Mouse (Mus musculus) heart, embryonic 13.5 days (tissue): ENCODE measurements around the gene Inha. TPM values are rescaled to one million over a fixed set of nuclear protein-coding genes. Genes with fewer than 3 reads are reported as not detected.

Experiments
- ATAC-seq: fragments of 200-750 bp; cut with Nextera tagmentation; 2 replicates; pipeline ENCODE4 v1.8.0; 2017; ENCODE audit warnings: moderate TSS enrichment; ENCODE audit not compliant: insufficient number of reproducible peaks, low FRiP score, low TSS enrichment; ENCODE audit errors: extremely low read depth
- H3K27ac ChIP-seq: fragments of 300-500 bp; sonication (generic); replicated peaks from 2 replicates; pipeline ENCODE4 v1.5.1; 2015; ENCODE audit warnings: moderate library complexity, mild to moderate bottlenecking, inconsistent platforms
- H3K27me3 ChIP-seq: fragments of 300-500 bp; sonication (generic); replicated peaks from 2 replicates; pipeline ENCODE4 v1.6.1; 2015; ENCODE audit warnings: mild to moderate bottlenecking, inconsistent platforms
- H3K36me3 ChIP-seq: fragments of 300-500 bp; sonication (generic); 2 replicates; pipeline ENCODE4 v1.6.1; 2015; ENCODE audit warnings: mild to moderate bottlenecking, inconsistent platforms
- H3K4me1 ChIP-seq: fragments of 300-500 bp; sonication (generic); 2 replicates; pipeline ENCODE4 v1.6.1; 2015; ENCODE audit warnings: inconsistent platforms
- H3K4me2 ChIP-seq: fragments of 300-500 bp; sonication (generic); 2 replicates; pipeline ENCODE4 v1.6.1; 2015; ENCODE audit warnings: inconsistent platforms, mild to moderate bottlenecking, moderate library complexity
- H3K4me3 ChIP-seq: fragments of 300-500 bp; sonication (generic); 2 replicates; pipeline ENCODE4 v1.5.1; 2015; ENCODE audit warnings: moderate library complexity, mild to moderate bottlenecking, inconsistent platforms
- H3K9ac ChIP-seq: fragments of 300-500 bp; sonication (generic); 2 replicates; pipeline ENCODE4 v1.6.1; 2015; ENCODE audit warnings: inconsistent platforms, mild to moderate bottlenecking, moderate library complexity
- H3K9me3 ChIP-seq: fragments of 300-500 bp; sonication (generic); 2 replicates; pipeline ENCODE4 v1.6.1; 2016; ENCODE audit warnings: inconsistent platforms
- WGBS: fragments of 180-500 bp; shearing (Covaris S2); methylation state at CpG from one replicate; pipeline ENCODE4 v1.1.7; 2015; ENCODE audit warnings: mixed read lengths; 5-methylcytosine and 5-hydroxymethylcytosine counted together
- polyA plus RNA-seq: library from polyadenylated mRNA; unstranded; fragments of >200 nt; fragmentation: Nextera tagmentation; extraction: Ambion mirVana; gene quantifications from 2 replicates; pipeline ENCODE4 v1.2.1, GENCODE M21; 2015

Inha gene
- polyA plus RNA-seq, 1 experiment from 2014 or later, result 6.0 TPM

- Histone ChIP-seq H3K36me3 (peaks cover 44% of the 10 kb centered on the region), H3K27ac (no peak overlapping the region), H3K9me3 (no peaks in the 10 kb centered on the region), H3K4me3 (peak overlapping the region; percentile 69), H3K27me3 (peaks cover 71% of the 10 kb centered on the region), H3K9ac (peak overlapping the region; percentile 81; the same call in 1 of the 2 replicates), H3K4me1 (peaks cover 24% of the 10 kb centered on the region), H3K4me2 (peak overlapping the region; percentile 73)
- 12% methylated on average over 35 of the region's 35 CpGs for WGBS
- no peak for ATAC-seq
These were observed 29.5 kb upstream of the Inha start for GRCm38 (mm10) chr1:75477264-75477965.

- 39% methylated on average over 3 of the region's 3 CpGs for WGBS
- Histone ChIP-seq H3K9me3 (no peaks in the 10 kb centered on the region), H3K27me3 (peaks cover 71% of the 10 kb centered on the region), H3K4me3 (peak overlapping the region; percentile 69), H3K4me1 (peaks cover 24% of the 10 kb centered on the region), H3K36me3 (peaks cover 42% of the 10 kb centered on the region), H3K27ac (peak overlapping the region; percentile 81; the same call in 1 of the 2 replicates), H3K4me2 (peak overlapping the region; percentile 73), H3K9ac (peak overlapping the region; percentile 81)
- ATAC-seq, result no peak
These were observed 28.9 kb upstream of the Inha start for GRCm38 (mm10) chr1:75477966-75478290.

DNA sequence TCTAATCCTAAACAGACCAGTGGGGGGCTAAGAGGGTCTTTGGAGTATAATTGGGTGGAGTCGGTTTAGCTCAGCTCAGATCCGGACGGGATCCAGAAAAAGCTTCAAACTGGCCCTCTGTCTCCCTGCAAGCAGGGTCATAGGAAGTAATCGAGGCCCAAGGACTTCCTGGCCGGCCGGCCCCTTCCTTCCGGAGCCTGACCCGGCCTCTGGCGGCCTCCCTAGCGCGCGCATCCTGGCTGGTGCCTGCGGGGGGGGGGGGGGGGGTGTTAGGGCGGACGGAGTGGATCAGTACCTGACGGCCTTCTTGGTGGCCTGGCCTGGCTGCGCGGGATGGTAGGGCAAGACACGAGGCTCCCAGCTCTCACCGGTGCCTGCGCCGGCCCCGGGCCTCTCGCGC, 28.4 kb upstream of the Inha start:
- under 1% methylated on average over 25 of the region's 25 CpGs for WGBS
- ATAC-seq, result no peak; the same call in 1 of the 2 replicates

GRCm38 (mm10) chr1:75478916-75479634, 27.8 kb upstream of the Inha start, which contains the start of the genes Chpf and Tmem198:
Gene Chpf, minus strand, starts transcription at chr1:75479307.
Gene Tmem198, plus strand, starts transcription at chr1:75479532.
- Histone ChIP-seq H3K4me3 (peak within 1 kb of the TSS; percentile 69), H3K9ac (peak within 1 kb of the TSS; percentile 81), H3K4me2 (peak within 1 kb of the TSS; percentile 73), H3K36me3 (peaks cover 30% of the 10 kb centered on the region), H3K4me1 (peaks cover 24% of the 10 kb centered on the region), H3K27me3 (peaks cover 71% of the 10 kb centered on the region), H3K27ac (peak within 1 kb of the TSS; percentile 81), H3K9me3 (no peaks in the 10 kb centered on the region)
- WGBS, result under 1% methylated on average over 69 of the region's 76 CpGs
- peak; percentile 87 for ATAC-seq

More for the DNA sequence above, 28.4 kb upstream of the Inha start:
- Histone ChIP-seq H3K36me3 (peaks cover 36% of the 10 kb centered on the region), H3K27me3 (peaks cover 71% of the 10 kb centered on the region), H3K4me1 (peaks cover 24% of the 10 kb centered on the region), H3K4me3 (peak overlapping the region; percentile 69), H3K27ac (peak overlapping the region; percentile 81), H3K4me2 (peak overlapping the region; percentile 73), H3K9me3 (no peaks in the 10 kb centered on the region), H3K9ac (peak overlapping the region; percentile 81)

- no peak for ATAC-seq
- peak overlapping the region; percentile 73 for H3K4me2 ChIP-seq
- H3K36me3 ChIP-seq, result peaks cover 25% of the 10 kb centered on the region
- H3K4me1 ChIP-seq, result peaks cover 24% of the 10 kb centered on the region
- H3K9me3 ChIP-seq, result no peaks in the 10 kb centered on the region
- peaks cover 71% of the 10 kb centered on the region for H3K27me3 ChIP-seq
- H3K4me3 ChIP-seq, result peak overlapping the region; percentile 69
- 1% methylated on average over 24 of the region's 24 CpGs for WGBS
- H3K9ac ChIP-seq, result 0 out of 2 replicates have a peak overlapping the region, but pooled peaks have one; percentile 16
- no peak overlapping the region for H3K27ac ChIP-seq
These were observed 27.3 kb upstream of the Inha start for GRCm38 (mm10) chr1:75479635-75479989.

DNA sequence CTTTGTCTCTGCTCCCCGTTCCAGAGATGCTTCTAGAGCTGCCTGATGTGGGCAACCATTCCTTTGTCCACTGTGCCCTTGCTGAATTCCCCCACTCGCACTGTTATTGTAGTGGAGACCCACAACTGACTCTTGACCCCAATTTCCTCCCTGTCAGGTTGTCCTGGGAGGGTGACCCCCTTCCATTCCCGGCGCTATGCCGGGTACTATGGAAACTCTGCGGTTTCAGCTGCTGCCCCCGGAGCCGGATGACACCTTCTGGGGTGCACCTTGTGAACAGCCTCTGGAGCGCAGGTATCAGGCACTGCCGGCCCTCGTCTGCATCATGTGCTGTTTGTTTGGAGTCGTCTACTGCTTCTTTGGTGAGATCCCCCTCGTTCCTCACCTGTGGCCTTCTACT, 26.8 kb upstream of the Inha start:
- H3K4me1 ChIP-seq, result peaks cover 24% of the 10 kb centered on the region
- no peak overlapping the region for H3K27ac ChIP-seq
- peak overlapping the region; percentile 69 for H3K4me3 ChIP-seq
- H3K9ac ChIP-seq, result no peak overlapping the region
- H3K4me2 ChIP-seq, result peak overlapping the region; percentile 73
- no peaks in the 10 kb centered on the region for H3K9me3 ChIP-seq
- WGBS, result 25% methylated on average over 13 of the region's 13 CpGs
- ATAC-seq, result no peak
- H3K36me3 ChIP-seq, result peaks cover 23% of the 10 kb centered on the region
- peaks cover 71% of the 10 kb centered on the region for H3K27me3 ChIP-seq

- Histone ChIP-seq H3K27ac (no peak overlapping the region), H3K4me3 (no peak overlapping the region), H3K9ac (no peak overlapping the region), H3K4me1 (peaks cover 24% of the 10 kb centered on the region), H3K9me3 (no peaks in the 10 kb centered on the region), H3K36me3 (peaks cover 23% of the 10 kb centered on the region), H3K27me3 (peaks cover 71% of the 10 kb centered on the region), H3K4me2 (no peak overlapping the region)
- 76% methylated on average over 7 of the region's 7 CpGs for WGBS
- no peak for ATAC-seq
These were observed 26.1 kb upstream of the Inha start for GRCm38 (mm10) chr1:75480735-75481134.

GRCm38 (mm10) chr1:75486561-75486960, 20.3 kb upstream of the Inha start:
- Histone ChIP-seq H3K36me3 (peaks cover 55% of the 10 kb centered on the region), H3K27me3 (peaks cover 83% of the 10 kb centered on the region), H3K4me1 (peaks cover 21% of the 10 kb centered on the region), H3K9me3 (no peaks in the 10 kb centered on the region), H3K9ac (no peak overlapping the region), H3K27ac (no peak overlapping the region), H3K4me2 (peak overlapping the region; percentile 71; the same call in 1 of the 2 replicates), H3K4me3 (0 out of 2 replicates have a peak overlapping the region, but pooled peaks have one; percentile 52)
- no peak for ATAC-seq
- 23% methylated on average over 24 of the region's 24 CpGs for WGBS

- no peaks in the 10 kb centered on the region for H3K9me3 ChIP-seq
- peaks cover 21% of the 10 kb centered on the region for H3K4me1 ChIP-seq
- peak overlapping the region; percentile 52 for H3K4me3 ChIP-seq
- peaks cover 60% of the 10 kb centered on the region for H3K36me3 ChIP-seq
- WGBS, result 13% methylated on average over 13 of the region's 13 CpGs
- H3K9ac ChIP-seq, result no peak overlapping the region
- no peak overlapping the region for H3K27ac ChIP-seq
- H3K4me2 ChIP-seq, result peak overlapping the region; percentile 71
- no peak for ATAC-seq
- peaks cover 78% of the 10 kb centered on the region for H3K27me3 ChIP-seq
These were observed 19.9 kb upstream of the Inha start for GRCm38 (mm10) chr1:75487040-75487404.

DNA sequence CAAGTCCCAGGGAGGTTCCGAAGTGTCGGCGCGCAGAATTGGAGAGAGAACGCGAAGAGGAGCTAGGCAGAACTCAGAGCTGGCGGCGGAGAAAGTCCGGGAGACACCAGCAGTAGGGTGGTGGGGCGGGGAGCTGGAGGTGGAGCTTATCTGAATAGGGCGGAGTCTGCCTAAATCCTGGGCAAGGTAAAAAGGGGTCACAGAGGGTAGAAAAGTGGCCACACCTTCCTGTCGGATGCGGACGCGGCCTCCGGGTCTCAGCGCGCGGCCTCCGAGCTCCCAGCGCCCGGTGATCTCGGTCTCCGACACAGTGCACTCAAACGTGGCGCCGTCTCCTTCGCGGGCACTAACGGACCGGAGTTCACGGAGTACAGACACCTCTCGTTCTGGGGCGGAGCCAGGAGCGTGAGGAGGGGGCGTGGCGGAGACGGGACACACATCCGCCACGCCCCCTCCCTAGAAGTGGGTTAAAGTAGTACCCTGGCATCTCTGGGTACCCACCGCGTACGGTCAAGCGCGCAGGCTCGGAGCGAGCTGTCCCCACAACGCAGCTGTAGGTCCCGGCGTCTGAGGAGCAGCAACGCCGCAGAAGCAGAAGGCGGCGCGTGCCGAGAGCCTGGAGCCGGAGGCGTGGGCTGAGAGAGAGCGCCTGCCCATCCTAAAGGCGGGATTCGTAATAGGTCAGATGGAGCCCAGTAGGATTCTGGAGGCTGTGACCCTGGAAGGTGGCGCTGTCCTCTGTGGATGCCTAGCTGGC, 19.3 kb upstream of the Inha start:
- 3% methylated on average over 62 of the region's 62 CpGs for WGBS
- peak overlapping the region; percentile 60 for H3K9ac ChIP-seq

More for the DNA sequence above, 19.3 kb upstream of the Inha start:
- Histone ChIP-seq H3K9me3 (no peaks in the 10 kb centered on the region), H3K4me3 (peak overlapping the region; percentile 52), H3K4me1 (peaks cover 21% of the 10 kb centered on the region), H3K4me2 (peak overlapping the region; percentile 71), H3K36me3 (peaks cover 66% of the 10 kb centered on the region), H3K27ac (no peak overlapping the region), H3K27me3 (peaks cover 73% of the 10 kb centered on the region)
- ATAC-seq, result peak; percentile 32
